Mouse (Mus musculus) forebrain, embryonic 11.5 days (tissue): ENCODE results near the gene Ngly1. TPM values are rescaled to one million over a fixed set of nuclear protein-coding genes. Genes with fewer than 3 reads are reported as not detected.

Experiments
- ATAC-seq: fragments of 200-750 bp; cut with Nextera tagmentation; replicated peaks from 2 replicates; pipeline ENCODE4 v1.8.0; 2017; ENCODE audit warnings: moderate TSS enrichment; ENCODE audit not compliant: low FRiP score
- DNase-seq: peaks from one replicate; pipeline ENCODE4 v3.0.0-alpha.2; 2017; ENCODE audit warnings: low spot score
- H3K27ac ChIP-seq: fragments of 300-500 bp; sonication (generic); 2 replicates; pipeline ENCODE4 v1.5.1; 2014; ENCODE audit warnings: low read depth, low read length
- H3K27me3 ChIP-seq: fragments of 300-500 bp; sonication (generic); 2 replicates; pipeline ENCODE4 v1.6.1; 2014; ENCODE audit warnings: mild to moderate bottlenecking, low read length, mixed read lengths; ENCODE audit not compliant: control insufficient read depth, insufficient read depth
- H3K36me3 ChIP-seq: fragments of 300-500 bp; sonication (generic); 2 replicates; pipeline ENCODE4 v1.6.1; 2014; ENCODE audit warnings: mild to moderate bottlenecking, low read length, moderate library complexity, mixed read lengths; ENCODE audit not compliant: control insufficient read depth, insufficient read depth
- H3K4me1 ChIP-seq: fragments of 300-500 bp; sonication (generic); replicated peaks from 2 replicates; pipeline ENCODE4 v1.6.1; 2014; ENCODE audit warnings: low read length, mixed read lengths; ENCODE audit not compliant: control insufficient read depth, insufficient read depth
- H3K4me2 ChIP-seq: fragments of 300-500 bp; sonication (generic); 2 replicates; pipeline ENCODE4 v1.6.1; 2014; ENCODE audit warnings: low read depth, mild to moderate bottlenecking, low read length, moderate library complexity, mixed read lengths; ENCODE audit not compliant: severe bottlenecking
- H3K4me3 ChIP-seq: fragments of 300-500 bp; sonication (generic); 2 replicates; pipeline ENCODE4 v1.5.1; 2014; ENCODE audit warnings: low read depth, low read length
- H3K9ac ChIP-seq: fragments of 300-500 bp; sonication (generic); 2 replicates; pipeline ENCODE4 v1.6.1; 2014; ENCODE audit warnings: low read length
- H3K9me3 ChIP-seq: fragments of 300-500 bp; sonication (generic); 2 replicates; pipeline ENCODE4 v1.6.1; 2016; ENCODE audit warnings: low read length, mixed read lengths; ENCODE audit not compliant: control insufficient read depth
- WGBS: fragments of 180-500 bp; shearing (Covaris S2); extraction: QIAGEN DNeasy Blood & Tissue Kit; methylation state at CpG from one replicate; pipeline ENCODE4 v1.1.7; 2014; 5-methylcytosine and 5-hydroxymethylcytosine counted together
- polyA plus RNA-seq: library from polyadenylated mRNA; unstranded; fragments of >200 nt; fragmentation: Nextera tagmentation; extraction: Ambion mirVana; gene quantifications from 2 replicates; pipeline ENCODE4 v1.2.1, GENCODE M21; 2014

Ngly1 gene
- polyA plus RNA-seq, 1 experiment from 2014 or later = 24.0 TPM

DNA sequence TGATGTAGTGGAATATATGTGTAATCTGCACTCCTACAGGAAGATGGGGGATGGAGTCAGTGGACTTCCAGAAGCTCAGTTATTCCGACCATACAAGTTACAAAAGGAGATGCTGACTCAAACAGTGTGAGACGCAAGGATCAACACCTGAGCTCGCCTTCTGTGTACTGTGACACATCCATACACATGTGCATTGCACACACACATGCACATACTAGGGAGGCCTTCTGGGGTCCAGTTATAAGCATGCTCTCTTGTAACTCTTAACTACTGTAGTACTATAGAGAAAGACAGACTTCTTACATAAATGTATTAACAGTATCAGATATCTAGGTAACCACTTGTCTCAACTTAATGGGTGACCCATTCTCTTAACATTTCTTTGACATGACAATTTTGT lies 24.6 kb downstream of the Ngly1 start:
- DNase-seq = no peak
- Histone ChIP-seq H3K27me3 (no peaks in the 10 kb centered on the region), H3K36me3 (no peaks in the 10 kb centered on the region), H3K4me3 (no peak overlapping the region), H3K4me1 (no peaks in the 10 kb centered on the region), H3K4me2 (no peak overlapping the region), H3K9me3 (no peaks in the 10 kb centered on the region), H3K27ac (no peak overlapping the region), H3K9ac (no peak overlapping the region)
- WGBS = 91% methylated on average over 3 of the region's 3 CpGs
- ATAC-seq = no peak

DNA sequence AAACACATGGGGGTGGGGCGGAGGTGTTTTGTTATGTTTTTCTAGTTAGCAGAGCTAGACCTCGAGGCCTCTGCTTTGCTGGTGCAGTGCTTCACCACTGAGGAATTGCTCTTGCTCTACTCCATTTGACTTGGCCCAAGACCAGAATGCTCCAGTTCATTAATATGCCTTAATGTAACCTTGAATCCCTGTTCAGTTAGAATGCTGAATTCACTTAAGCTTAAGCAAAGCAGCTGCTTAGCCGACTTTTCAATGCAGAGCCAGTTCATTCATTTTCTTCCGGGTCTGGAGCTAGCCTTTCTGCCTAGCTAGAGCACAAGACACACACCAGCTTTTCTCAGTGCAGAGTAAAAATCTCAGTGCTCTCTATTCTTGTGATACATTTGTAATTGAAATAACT lies 30.1 kb downstream of the Ngly1 start:
- Histone ChIP-seq H3K36me3 (no peaks in the 10 kb centered on the region), H3K4me2 (no peak overlapping the region), H3K9me3 (no peaks in the 10 kb centered on the region), H3K4me1 (no peaks in the 10 kb centered on the region), H3K4me3 (no peak overlapping the region), H3K27ac (no peak overlapping the region), H3K9ac (no peak overlapping the region), H3K27me3 (no peaks in the 10 kb centered on the region)
- ATAC-seq = no peak
- WGBS = 78% methylated on average over 4 of the region's 4 CpGs
- DNase-seq = no peak

DNA sequence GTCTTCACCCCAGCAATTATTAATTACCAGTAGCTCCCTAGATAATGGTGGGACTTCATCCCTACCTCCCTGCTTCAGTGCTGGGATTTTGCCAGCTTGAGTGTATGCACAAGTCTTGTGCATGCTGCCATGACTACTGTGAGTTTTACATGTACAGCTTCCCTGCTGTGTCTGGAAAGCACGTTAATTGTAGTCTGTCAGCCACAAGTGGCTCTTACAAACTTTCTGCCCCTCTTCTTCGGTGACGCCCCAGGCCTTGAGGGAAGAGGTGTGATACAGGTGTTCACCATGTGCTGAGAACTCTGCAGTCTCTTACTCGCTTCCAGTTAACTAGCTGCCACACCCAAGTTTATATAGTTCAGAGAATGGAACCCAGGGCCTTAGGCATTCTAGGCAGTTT lies 34.9 kb downstream of the Ngly1 start:
- no peaks in the 10 kb centered on the region for H3K4me1 ChIP-seq
- ATAC-seq = no peak
- H3K4me3 ChIP-seq = no peak overlapping the region
- no peak for DNase-seq
- H3K4me2 ChIP-seq = no peak overlapping the region
- no peak overlapping the region for H3K9ac ChIP-seq
- WGBS = 84% methylated on average over 4 of the region's 4 CpGs
- H3K27me3 ChIP-seq = no peaks in the 10 kb centered on the region
- H3K36me3 ChIP-seq = no peaks in the 10 kb centered on the region
- H3K9me3 ChIP-seq = no peaks in the 10 kb centered on the region
- no peak overlapping the region for H3K27ac ChIP-seq

GRCm38 (mm10) chr14:16292371-16292770 lies 43.3 kb downstream of the Ngly1 start:
- H3K4me1 ChIP-seq = 0 out of 2 replicates have a peak, but pooled peaks cover 2% of the 10 kb centered on the region
- no peaks in the 10 kb centered on the region for H3K36me3 ChIP-seq
- no peak for ATAC-seq
- no peak overlapping the region for H3K4me2 ChIP-seq
- no peaks in the 10 kb centered on the region for H3K27me3 ChIP-seq
- no peak for DNase-seq
- no peaks in the 10 kb centered on the region for H3K9me3 ChIP-seq
- H3K4me3 ChIP-seq = no peak overlapping the region
- WGBS = 45% methylated on average over 1 of the region's 1 CpGs
- H3K27ac ChIP-seq = no peak overlapping the region
- H3K9ac ChIP-seq = no peak overlapping the region

- Histone ChIP-seq H3K4me2 (no peak overlapping the region), H3K27ac (no peak overlapping the region), H3K9me3 (no peaks in the 10 kb centered on the region), H3K4me1 (0 out of 2 replicates have a peak, but pooled peaks cover 2% of the 10 kb centered on the region), H3K27me3 (no peaks in the 10 kb centered on the region), H3K4me3 (no peak overlapping the region), H3K9ac (no peak overlapping the region), H3K36me3 (no peaks in the 10 kb centered on the region)
- no peak for DNase-seq
- ATAC-seq = no peak
Measured at GRCm38 (mm10) chr14:16293015-16293414, 43.9 kb downstream of the Ngly1 start.

GRCm38 (mm10) chr14:16293921-16294320 lies 44.8 kb downstream of the Ngly1 start:
- DNase-seq (no peak), ATAC-seq (no peak)
- H3K9ac ChIP-seq = no peak overlapping the region
- H3K27me3 ChIP-seq = no peaks in the 10 kb centered on the region
- 0 out of 2 replicates have a peak, but pooled peaks cover 2% of the 10 kb centered on the region for H3K4me1 ChIP-seq
- WGBS = 92% methylated on average over 1 of the region's 1 CpGs
- no peak overlapping the region for H3K27ac ChIP-seq
- no peaks in the 10 kb centered on the region for H3K36me3 ChIP-seq
- H3K4me2 ChIP-seq = no peak overlapping the region
- H3K4me3 ChIP-seq = no peak overlapping the region
- H3K9me3 ChIP-seq = no peaks in the 10 kb centered on the region

DNA sequence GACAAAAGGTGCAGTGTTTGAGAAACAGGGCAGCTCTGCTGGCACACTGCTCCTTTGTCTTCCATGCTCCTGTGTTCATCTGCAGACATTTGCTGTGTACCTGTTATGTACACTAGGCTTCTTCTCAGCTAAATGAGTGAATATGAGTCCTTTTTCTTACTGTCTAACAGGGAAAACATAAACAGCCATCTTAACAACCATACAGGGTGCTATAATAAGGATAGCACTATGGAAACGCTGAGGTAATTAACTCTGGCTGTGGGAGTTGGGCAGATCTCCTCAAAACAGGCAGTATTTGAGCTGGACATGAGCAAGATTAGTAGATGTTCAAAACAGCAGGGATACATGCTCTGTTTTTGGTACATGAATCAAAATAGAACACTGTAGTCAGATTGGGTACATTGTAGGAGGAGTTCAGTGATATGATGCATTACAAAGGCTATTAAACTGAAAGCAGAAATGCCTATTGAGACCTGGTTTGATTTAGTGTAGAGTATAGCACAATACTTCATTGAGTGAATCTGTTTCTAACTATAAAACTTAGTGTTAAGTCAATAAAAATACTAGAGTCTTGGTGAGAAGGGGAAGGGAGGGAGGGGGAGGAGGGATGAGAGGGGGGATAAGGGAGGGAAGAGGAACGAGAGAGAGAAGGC lies 47.9 kb downstream of the Ngly1 start:
- Histone ChIP-seq H3K4me1 (0 out of 2 replicates have a peak, but pooled peaks cover 2% of the 10 kb centered on the region), H3K4me3 (no peak overlapping the region), H3K4me2 (no peak overlapping the region), H3K27me3 (no peaks in the 10 kb centered on the region), H3K27ac (no peak overlapping the region), H3K9me3 (no peaks in the 10 kb centered on the region), H3K9ac (no peak overlapping the region), H3K36me3 (no peaks in the 10 kb centered on the region)
- ATAC-seq = no peak
- WGBS = 67% methylated on average over 2 of the region's 2 CpGs
- DNase-seq = no peak

- Histone ChIP-seq H3K4me1 (0 out of 2 replicates have a peak, but pooled peaks cover under 1% of the 10 kb centered on the region), H3K27me3 (no peaks in the 10 kb centered on the region), H3K27ac (no peak overlapping the region), H3K4me3 (no peak overlapping the region), H3K9ac (no peak overlapping the region), H3K4me2 (no peak overlapping the region), H3K36me3 (no peaks in the 10 kb centered on the region), H3K9me3 (no peaks in the 10 kb centered on the region)
- ATAC-seq = no peak
- DNase-seq = no peak
- WGBS = 95% methylated on average over 5 of the region's 5 CpGs
Measured at GRCm38 (mm10) chr14:16301735-16302134, 52.7 kb downstream of the Ngly1 start.

DNA sequence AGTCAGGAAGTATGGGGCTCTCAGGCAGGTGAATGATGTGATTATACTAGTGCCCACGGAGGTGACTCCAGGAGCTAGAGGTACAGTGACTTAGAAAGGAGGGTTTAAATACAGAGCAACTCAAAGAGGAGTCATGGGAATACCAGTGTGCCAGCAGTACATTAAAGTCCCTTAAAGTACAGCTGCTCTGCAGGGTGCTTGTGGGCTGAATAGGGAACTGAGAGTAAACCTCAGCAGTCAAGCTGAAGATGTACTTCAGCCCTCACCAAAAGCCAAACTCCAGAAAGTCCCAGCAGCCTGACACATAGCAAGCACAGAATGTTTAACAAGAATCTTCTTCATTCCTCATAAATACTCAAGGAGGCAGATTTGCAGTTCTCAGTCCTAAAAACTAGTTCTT lies 53.6 kb downstream of the Ngly1 start:
- Histone ChIP-seq H3K4me2 (no peak overlapping the region), H3K4me1 (no peaks in the 10 kb centered on the region), H3K27ac (no peak overlapping the region), H3K36me3 (no peaks in the 10 kb centered on the region), H3K4me3 (no peak overlapping the region), H3K9ac (no peak overlapping the region), H3K9me3 (no peaks in the 10 kb centered on the region), H3K27me3 (no peaks in the 10 kb centered on the region)
- ATAC-seq = no peak
- WGBS = 41% methylated on average over 1 of the region's 1 CpGs
- DNase-seq = no peak
